Mouse (Mus musculus) C2C12 (cell line): Measurements from ENCODE around the gene Mki67.

Source experiments
- CTCF ChIP-seq: IDR thresholded peaks from one replicate; pipeline ENCODE4 v1.5.1; 2011; ENCODE audit not compliant: control insufficient read depth, insufficient read depth, insufficient read length
- MAX ChIP-seq: IDR thresholded peaks from one replicate; pipeline ENCODE4 v1.6.1; 2011; ENCODE audit warnings: mild to moderate bottlenecking, control low read depth
- MYOD1 ChIP-seq: IDR thresholded peaks from one replicate; pipeline ENCODE4 v1.6.1; 2011; ENCODE audit warnings: low read depth; ENCODE audit not compliant: control insufficient read depth, insufficient read length
- USF1 ChIP-seq: IDR thresholded peaks from one replicate; pipeline ENCODE4 v1.6.1; 2011; ENCODE audit warnings: low read depth, mild to moderate bottlenecking, control low read depth, moderate library complexity

DNA sequence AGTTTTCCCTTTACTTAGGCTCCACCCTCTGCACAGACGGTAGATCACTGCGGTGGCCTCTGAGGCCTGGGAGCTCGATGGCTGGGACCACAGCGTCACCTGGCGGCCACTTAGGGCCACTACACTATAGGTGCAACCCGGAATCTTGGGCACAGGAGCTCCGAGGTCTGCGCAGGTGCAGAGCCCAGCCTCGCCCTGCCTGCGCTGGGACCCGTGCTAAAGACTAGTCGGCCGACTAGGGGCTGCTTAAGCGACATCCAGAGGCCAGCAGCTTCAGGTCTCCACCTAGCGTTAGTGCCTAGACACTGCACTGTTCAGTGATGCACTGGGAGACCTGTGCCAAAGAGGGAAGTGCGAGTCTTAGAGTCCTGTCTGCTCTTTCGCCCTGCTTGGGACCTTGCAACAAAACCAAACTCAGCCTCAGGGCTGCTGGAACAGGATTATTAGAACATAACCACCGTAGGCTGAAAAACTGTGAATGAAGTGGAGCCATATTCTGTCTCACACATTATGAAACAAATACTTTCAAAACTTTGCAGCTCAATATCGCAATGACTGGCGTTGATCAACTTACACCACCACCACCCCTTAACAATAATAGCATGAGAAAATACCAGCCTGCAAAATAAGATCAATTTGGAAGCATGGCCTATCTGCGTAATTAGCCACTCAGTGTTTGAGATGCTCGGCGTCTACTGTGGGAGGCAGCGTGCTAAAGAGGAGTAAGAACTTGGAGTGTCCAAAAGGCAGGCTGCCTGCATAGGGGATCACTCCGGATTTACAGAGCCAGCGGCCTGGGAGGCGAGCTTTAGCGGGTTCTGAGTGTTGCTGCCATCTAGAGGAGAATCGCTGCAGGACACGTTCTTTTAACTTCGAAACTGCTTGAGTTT, 19.8 kb upstream of the Mki67 start:
- TF ChIP-seq CTCF, result peak; percentile 86
- TF ChIP-seq MYOD1, result no peak
- TF ChIP-seq MAX, result no peak
- TF ChIP-seq USF1, result no peak
